Mouse (Mus musculus) midbrain, embryonic 14.5 days (tissue): Measurements from ENCODE around the gene Uvrag. TPM values are rescaled to one million over a fixed set of nuclear protein-coding genes. Genes with fewer than 3 reads are reported as not detected.

ENCODE experiments used
- ATAC-seq: fragments of 200-750 bp; cut with Nextera tagmentation; 2 replicates; pipeline ENCODE4 v1.8.0; 2017; ENCODE audit warnings: moderate number of reproducible peaks, moderate library complexity; ENCODE audit not compliant: low FRiP score, low TSS enrichment
- DNase-seq: peaks from one replicate; pipeline ENCODE4 v3.0.0-alpha.2; 2015
- H3K27ac ChIP-seq: fragments of 300-500 bp; sonication (generic); replicated peaks from 2 replicates; pipeline ENCODE4 v1.5.1; 2014; ENCODE audit warnings: mild to moderate bottlenecking, low read depth, low read length, moderate library complexity
- H3K27me3 ChIP-seq: fragments of 300-500 bp; sonication (generic); 2 replicates; pipeline ENCODE4 v1.6.1; 2014; ENCODE audit warnings: low read length, control low read depth, mixed read lengths; ENCODE audit not compliant: control insufficient read depth, insufficient read depth
- H3K36me3 ChIP-seq: fragments of 300-500 bp; sonication (generic); 2 replicates; pipeline ENCODE4 v1.6.1; 2014; ENCODE audit warnings: low read length, control low read depth; ENCODE audit not compliant: control insufficient read depth, insufficient read depth
- H3K4me1 ChIP-seq: fragments of 300-500 bp; sonication (generic); 2 replicates; pipeline ENCODE4 v1.6.1; 2014; ENCODE audit warnings: mild to moderate bottlenecking, antibody characterized with exemption, low read length, control low read depth; ENCODE audit not compliant: control insufficient read depth, insufficient read depth
- H3K4me2 ChIP-seq: fragments of 300-500 bp; sonication (generic); 2 replicates; pipeline ENCODE4 v1.6.1; 2014; ENCODE audit warnings: mild to moderate bottlenecking, low read length, moderate library complexity
- H3K4me3 ChIP-seq: fragments of 300-500 bp; sonication (generic); replicated peaks from 2 replicates; pipeline ENCODE4 v1.5.1; 2014; ENCODE audit warnings: low read depth, low read length
- H3K9ac ChIP-seq: fragments of 300-500 bp; sonication (generic); replicated peaks from 2 replicates; pipeline ENCODE4 v1.6.1; 2014; ENCODE audit warnings: mild to moderate bottlenecking, low read length, moderate library complexity
- H3K9me3 ChIP-seq: fragments of 300-500 bp; sonication (generic); 2 replicates; pipeline ENCODE4 v1.6.1; 2016; ENCODE audit warnings: low read length, control low read depth, mixed read lengths; ENCODE audit not compliant: control insufficient read depth
- WGBS: fragments of 180-500 bp; shearing (Covaris S2); extraction: QIAGEN DNeasy Blood & Tissue Kit; methylation state at CpG from one replicate; pipeline ENCODE4 v1.1.7; 2014; 5-methylcytosine and 5-hydroxymethylcytosine counted together
- polyA plus RNA-seq: library from polyadenylated mRNA; unstranded; fragments of >200 nt; fragmentation: Nextera tagmentation; extraction: Ambion mirVana; gene quantifications from 2 replicates; pipeline ENCODE4 v1.2.1, GENCODE M21; 2014

The Uvrag gene
- polyA plus RNA-seq, 1 experiment from 2014 or later, result 21.0 TPM

- Histone ChIP-seq H3K27ac (no peak overlapping the region), H3K4me2 (no peak overlapping the region), H3K4me1 (no peaks in the 10 kb centered on the region), H3K36me3 (no peaks in the 10 kb centered on the region), H3K4me3 (no peak overlapping the region), H3K9me3 (no peaks in the 10 kb centered on the region), H3K9ac (no peak overlapping the region), H3K27me3 (no peaks in the 10 kb centered on the region)
- ATAC-seq, result no peak
- WGBS, result 92% methylated on average over 9 of the region's 9 CpGs
- no peak for DNase-seq
Measured at GRCm38 (mm10) chr7:99169717-99170403, 28.9 kb upstream of the Uvrag start.

DNA sequence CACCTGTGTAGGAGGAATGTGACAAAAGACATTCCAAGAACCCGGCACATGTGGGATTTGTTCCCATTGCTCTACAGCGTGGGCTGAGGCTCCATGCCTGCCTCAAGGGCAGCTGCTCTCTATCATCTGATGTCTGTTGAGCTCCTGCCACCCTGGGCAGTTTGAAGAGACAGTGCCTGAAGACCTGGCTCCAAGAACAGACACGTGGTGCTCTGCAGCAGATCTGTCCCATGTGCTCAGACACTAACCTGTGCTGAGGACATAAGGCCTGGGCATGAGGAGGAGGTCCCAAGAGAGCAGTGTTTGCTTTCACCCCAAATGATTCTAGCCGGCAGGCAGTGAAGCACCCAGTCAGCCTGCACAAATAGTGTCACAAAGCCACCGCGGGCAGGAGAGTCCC is 27.8 kb upstream of the Uvrag start:
- H3K4me1 ChIP-seq, result no peaks in the 10 kb centered on the region
- H3K9ac ChIP-seq, result no peak overlapping the region
- no peak overlapping the region for H3K4me3 ChIP-seq
- H3K27me3 ChIP-seq, result no peaks in the 10 kb centered on the region
- DNase-seq, result no peak
- no peaks in the 10 kb centered on the region for H3K36me3 ChIP-seq
- no peaks in the 10 kb centered on the region for H3K9me3 ChIP-seq
- 85% methylated on average over 6 of the region's 6 CpGs for WGBS
- no peak overlapping the region for H3K4me2 ChIP-seq
- ATAC-seq, result no peak
- H3K27ac ChIP-seq, result no peak overlapping the region

DNA sequence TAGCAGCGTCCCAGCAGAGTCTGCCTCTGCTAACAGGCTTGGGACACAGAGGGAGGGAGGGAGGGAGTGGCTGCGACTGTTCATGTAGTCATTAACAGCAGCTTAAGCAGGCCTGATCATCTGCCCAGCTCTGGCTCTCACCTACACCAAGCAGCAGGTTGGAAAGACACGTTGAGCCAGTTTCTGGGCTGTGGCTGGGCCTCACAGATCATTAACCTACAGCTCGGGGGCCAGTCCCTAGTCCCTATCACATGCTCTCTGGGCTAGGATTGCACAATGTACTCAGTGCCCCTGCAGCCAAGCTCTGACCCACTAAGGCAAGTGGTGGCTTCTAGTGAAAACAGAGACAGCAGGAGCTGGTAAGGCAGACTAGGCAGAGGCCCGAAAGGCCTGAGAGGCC is 27.0 kb upstream of the Uvrag start:
- WGBS, result 69% methylated on average over 5 of the region's 5 CpGs

DNA sequence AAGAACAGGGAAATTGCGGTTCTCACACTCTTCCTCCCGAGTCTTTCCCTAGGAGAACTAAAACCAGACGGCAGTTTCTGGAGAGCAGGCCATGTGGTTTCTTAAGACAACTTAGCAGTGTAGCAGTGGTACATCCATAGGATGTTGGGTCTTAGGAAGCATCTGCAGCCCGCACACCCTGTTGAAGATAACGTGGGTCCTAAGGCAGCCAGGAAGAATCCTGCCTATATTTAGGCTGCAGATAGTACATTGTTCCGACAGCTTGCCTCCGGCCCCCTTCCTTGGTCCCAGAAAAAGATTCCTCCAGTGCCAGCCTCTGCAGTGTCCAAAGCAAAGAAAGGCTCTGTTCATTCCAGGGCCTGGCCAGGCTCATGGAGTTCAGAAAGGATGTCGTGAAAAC is 25.2 kb upstream of the Uvrag start:
- Histone ChIP-seq H3K4me2 (no peak overlapping the region), H3K36me3 (no peaks in the 10 kb centered on the region), H3K27me3 (no peaks in the 10 kb centered on the region), H3K9me3 (no peaks in the 10 kb centered on the region), H3K4me1 (no peaks in the 10 kb centered on the region), H3K27ac (no peak overlapping the region), H3K9ac (no peak overlapping the region), H3K4me3 (no peak overlapping the region)
- ATAC-seq (no peak), DNase-seq (no peak)
- WGBS, result 86% methylated on average over 8 of the region's 8 CpGs

More for the DNA sequence above, 27.0 kb upstream of the Uvrag start:
- no peak overlapping the region for H3K4me2 ChIP-seq
- no peaks in the 10 kb centered on the region for H3K27me3 ChIP-seq
- H3K4me3 ChIP-seq, result no peak overlapping the region
- no peaks in the 10 kb centered on the region for H3K36me3 ChIP-seq
- no peak for DNase-seq
- ATAC-seq, result no peak
- no peak overlapping the region for H3K27ac ChIP-seq
- H3K4me1 ChIP-seq, result no peaks in the 10 kb centered on the region
- H3K9me3 ChIP-seq, result no peaks in the 10 kb centered on the region
- no peak overlapping the region for H3K9ac ChIP-seq

- Histone ChIP-seq H3K27ac (no peak overlapping the region), H3K9ac (no peak overlapping the region), H3K4me3 (no peak overlapping the region), H3K27me3 (no peaks in the 10 kb centered on the region), H3K4me2 (no peak overlapping the region), H3K4me1 (no peaks in the 10 kb centered on the region), H3K9me3 (no peaks in the 10 kb centered on the region), H3K36me3 (no peaks in the 10 kb centered on the region)
- WGBS, result 89% methylated on average over 7 of the region's 7 CpGs
- ATAC-seq, result no peak
- no peak for DNase-seq
Measured at GRCm38 (mm10) chr7:99164873-99165410, 24.0 kb upstream of the Uvrag start.

- no peaks in the 10 kb centered on the region for H3K9me3 ChIP-seq
- WGBS, result 94% methylated on average over 7 of the region's 7 CpGs
- DNase-seq (no peak), ATAC-seq (no peak)
- no peaks in the 10 kb centered on the region for H3K27me3 ChIP-seq
- no peak overlapping the region for H3K27ac ChIP-seq
- H3K4me3 ChIP-seq, result no peak overlapping the region
- no peaks in the 10 kb centered on the region for H3K36me3 ChIP-seq
- H3K9ac ChIP-seq, result no peak overlapping the region
- no peak overlapping the region for H3K4me2 ChIP-seq
- H3K4me1 ChIP-seq, result no peaks in the 10 kb centered on the region
Measured at GRCm38 (mm10) chr7:99162462-99162861, 21.5 kb upstream of the Uvrag start.

DNA sequence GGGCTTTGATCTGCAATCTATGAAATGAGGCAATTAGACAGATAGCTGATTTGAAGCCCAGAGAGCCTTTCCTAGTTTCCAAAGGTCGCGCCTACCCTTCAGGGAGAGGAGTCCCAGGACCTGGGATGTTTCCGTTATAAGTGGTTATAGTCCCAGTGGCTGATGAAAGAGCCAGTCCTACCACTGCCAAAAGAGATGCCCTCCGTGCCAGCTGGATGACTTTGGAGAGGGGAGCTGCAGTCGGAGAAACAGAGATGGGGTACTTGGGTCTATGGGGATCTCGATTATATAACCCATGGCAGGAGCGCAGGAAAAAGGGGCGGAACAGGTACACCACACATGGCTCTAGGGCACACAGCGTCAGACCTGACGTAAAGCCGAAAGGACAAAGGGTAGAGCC is 21.0 kb upstream of the Uvrag start:
- Histone ChIP-seq H3K27me3 (no peaks in the 10 kb centered on the region), H3K4me1 (no peaks in the 10 kb centered on the region), H3K4me3 (no peak overlapping the region), H3K4me2 (no peak overlapping the region), H3K9me3 (no peaks in the 10 kb centered on the region), H3K27ac (no peak overlapping the region), H3K36me3 (no peaks in the 10 kb centered on the region), H3K9ac (no peak overlapping the region)
- DNase-seq, result no peak
- WGBS, result 90% methylated on average over 11 of the region's 11 CpGs
- no peak for ATAC-seq

- H3K27ac ChIP-seq, result no peak overlapping the region
- DNase-seq (no peak), ATAC-seq (no peak)
- no peaks in the 10 kb centered on the region for H3K36me3 ChIP-seq
- H3K9me3 ChIP-seq, result no peaks in the 10 kb centered on the region
- no peak overlapping the region for H3K4me3 ChIP-seq
- H3K4me1 ChIP-seq, result no peaks in the 10 kb centered on the region
- WGBS, result 47% methylated on average over 4 of the region's 4 CpGs
- no peak overlapping the region for H3K4me2 ChIP-seq
- no peaks in the 10 kb centered on the region for H3K27me3 ChIP-seq
- no peak overlapping the region for H3K9ac ChIP-seq
Measured at GRCm38 (mm10) chr7:99161529-99161928, 20.6 kb upstream of the Uvrag start.

GRCm38 (mm10) chr7:99160995-99161394 is 20.1 kb upstream of the Uvrag start:
- Histone ChIP-seq H3K27me3 (no peaks in the 10 kb centered on the region), H3K4me2 (no peak overlapping the region), H3K36me3 (no peaks in the 10 kb centered on the region), H3K4me1 (no peaks in the 10 kb centered on the region), H3K9ac (no peak overlapping the region), H3K4me3 (no peak overlapping the region), H3K9me3 (no peaks in the 10 kb centered on the region), H3K27ac (no peak overlapping the region)
- WGBS, result 76% methylated on average over 7 of the region's 7 CpGs
- DNase-seq, result no peak
- ATAC-seq, result no peak
